Mouse (Mus musculus) cerebellum, adult 11-12 months (tissue): ENCODE data around the gene Rdh12.

ENCODE experiments used
- DNase-seq: peaks from one replicate; pipeline ENCODE4 v3.0.0; 2022

Gene Rdh12

DNA sequence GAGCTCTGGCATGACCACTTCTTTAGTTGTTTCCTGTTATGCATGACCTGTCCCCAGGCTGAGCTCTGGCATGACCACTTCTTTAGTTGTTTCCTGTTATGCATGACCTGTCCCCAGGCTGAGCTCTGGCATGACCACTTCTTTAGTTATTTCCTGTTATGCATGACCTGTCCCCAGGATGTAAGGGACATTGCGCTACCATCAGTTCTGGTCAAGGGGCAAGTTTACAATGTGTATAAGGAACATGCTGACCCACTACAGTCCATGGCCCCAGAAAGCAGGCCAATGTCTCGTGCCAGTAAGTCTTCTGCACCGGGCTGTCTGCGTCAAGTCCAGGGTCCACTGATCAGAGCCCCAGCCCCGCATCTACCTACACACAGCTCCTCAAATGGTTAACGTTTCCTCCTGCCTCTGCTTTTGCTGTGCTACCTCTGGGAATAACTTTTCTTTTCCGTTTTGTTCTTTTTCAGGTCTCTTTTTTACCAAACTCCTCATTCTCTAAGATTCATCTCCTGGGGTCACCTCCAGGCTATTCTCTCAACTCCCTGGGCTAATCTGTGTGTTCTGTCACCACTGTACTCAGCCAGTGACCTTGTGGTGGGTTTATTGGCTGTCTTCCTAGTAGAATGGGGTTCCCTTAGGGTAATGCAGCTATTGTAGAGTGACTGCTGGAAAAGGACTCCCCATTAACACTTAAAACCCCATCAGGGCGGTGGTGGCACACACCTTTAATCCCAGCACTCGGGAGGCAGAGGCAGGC is 44.8 kb downstream of the Rdh12 start:
- DNase-seq, result no peak

DNA sequence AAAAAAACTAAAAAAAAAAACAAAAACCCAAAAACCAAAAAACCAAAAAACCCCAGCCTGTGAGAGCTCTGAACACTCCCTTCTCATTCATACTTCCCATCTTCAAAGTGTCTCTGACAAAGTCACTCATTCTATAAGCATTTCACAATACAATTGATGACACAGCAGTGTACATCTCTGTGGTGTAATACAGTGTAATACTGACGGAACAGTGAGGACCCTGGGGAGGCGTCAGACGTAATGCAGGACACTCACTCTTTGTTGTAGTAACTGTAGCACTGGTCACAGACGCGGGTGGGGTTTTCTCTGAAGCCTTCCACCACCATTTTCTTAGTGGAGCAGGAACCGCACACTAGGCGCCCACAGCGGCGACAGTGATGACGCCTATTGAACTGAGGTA is 46.3 kb downstream of the Rdh12 start:
- no peak for DNase-seq

DNA sequence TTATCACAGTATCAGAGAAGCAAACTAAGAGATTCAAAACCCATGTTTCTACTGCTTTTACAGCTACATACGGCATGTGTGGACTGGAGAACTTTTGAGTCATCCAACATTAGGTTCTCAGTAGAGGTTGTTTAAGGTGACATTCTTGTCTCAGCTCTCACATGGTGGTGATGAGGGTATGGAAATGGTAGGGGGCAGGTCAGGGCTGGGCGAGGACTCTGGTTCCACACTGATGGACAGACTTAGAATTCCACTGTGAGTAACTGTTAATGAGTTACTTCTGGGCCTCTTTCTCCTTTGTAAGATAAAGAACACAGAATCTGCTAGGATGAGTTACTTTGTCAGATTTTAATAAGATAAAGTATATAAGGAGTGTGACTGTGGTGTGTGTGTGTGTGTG is 51.4 kb downstream of the Rdh12 start:
- no peak for DNase-seq

DNA sequence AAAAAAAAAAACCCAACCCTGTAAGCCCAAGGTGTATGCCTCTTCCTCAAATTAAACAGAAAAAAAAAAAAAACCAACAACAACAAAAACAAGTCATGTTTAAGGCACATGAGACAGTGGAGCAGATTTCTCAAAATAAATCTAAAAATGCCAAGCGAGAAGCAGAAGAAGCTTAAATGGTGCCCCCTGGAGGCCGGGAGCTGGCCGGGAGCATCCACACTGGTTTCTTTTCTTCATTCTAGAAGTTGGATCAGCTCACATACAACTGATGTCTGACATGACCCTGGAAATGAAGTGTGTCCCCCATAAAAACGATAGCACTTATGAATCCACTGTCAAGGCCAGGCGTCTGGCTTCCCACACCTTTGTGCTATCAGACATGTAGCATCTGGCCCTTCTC is 52.3 kb downstream of the Rdh12 start:
- DNase-seq, result no peak
